Mouse (Mus musculus) bone marrow macrophage, adult 2 months (primary cell): Measurements from ENCODE around the gene Gm28897. TPM values are rescaled to one million over a fixed set of nuclear protein-coding genes. Genes with fewer than 3 reads are reported as not detected.
"Not testable (repeated sequence)": the region's sequence is repeated elsewhere in the genome, so short reads cannot be mapped to it uniquely, and the experiment has no call there.

Experiments used
- H3K27ac ChIP-seq: 2 replicates; pipeline ENCODE4 v1.5.1; 2012; ENCODE audit warnings: low read depth, low read length; ENCODE audit not compliant: insufficient read depth
- H3K4me1 ChIP-seq: 2 replicates; pipeline ENCODE4 v1.6.1; 2012; ENCODE audit warnings: low read length; ENCODE audit not compliant: control insufficient read depth, insufficient read depth
- H3K4me3 ChIP-seq: 2 replicates; pipeline ENCODE4 v1.5.1; 2012; ENCODE audit warnings: mild to moderate bottlenecking, low read length, moderate library complexity; ENCODE audit not compliant: insufficient read depth
- polyA plus RNA-seq: library from polyadenylated mRNA; stranded (reverse); fragments of >200 nt; gene quantifications from 2 replicates; pipeline ENCODE4 v1.2.4, GENCODE M21; 2012; ENCODE audit not compliant: missing spikeins, insufficient read depth, insufficient read length

Gene Gm28897
- not detected in 2 replicates for polyA plus RNA-seq

DNA sequence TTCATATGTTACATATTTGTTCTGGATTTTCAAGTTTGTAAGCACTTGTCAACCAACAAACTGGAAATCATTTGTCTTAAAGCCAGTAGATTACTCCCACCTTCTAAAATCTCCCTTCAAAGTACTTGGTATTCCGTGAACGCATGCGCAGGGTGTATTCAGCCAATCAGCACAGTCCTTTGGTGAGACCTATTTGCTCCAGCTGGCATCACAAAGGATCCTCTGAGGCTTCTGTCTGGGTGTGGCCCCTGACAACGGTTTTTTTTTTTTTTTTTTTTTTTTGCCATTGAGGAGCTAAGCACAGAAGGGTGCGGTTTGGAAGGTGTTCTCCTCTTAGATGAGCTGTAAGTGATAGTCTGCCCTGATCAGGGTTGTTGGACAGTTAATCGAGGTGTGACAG, at the start of gene Gm28897:
Gene Gm28897 (plus strand): TSS at position 301 of the 400 bp plus-strand sequence.
- not testable (repeated sequence) for H3K4me1 ChIP-seq, H3K4me3 ChIP-seq, H3K27ac ChIP-seq
